Mouse (Mus musculus): ENCODE data around the gene Olfr1015. TPM values are rescaled to one million over a fixed set of nuclear protein-coding genes. Genes with fewer than 3 reads are reported as not detected.

Olfr1015 gene
- polyA plus RNA-seq (2012; rRNA removed): not detected in 2 replicates

DNA sequence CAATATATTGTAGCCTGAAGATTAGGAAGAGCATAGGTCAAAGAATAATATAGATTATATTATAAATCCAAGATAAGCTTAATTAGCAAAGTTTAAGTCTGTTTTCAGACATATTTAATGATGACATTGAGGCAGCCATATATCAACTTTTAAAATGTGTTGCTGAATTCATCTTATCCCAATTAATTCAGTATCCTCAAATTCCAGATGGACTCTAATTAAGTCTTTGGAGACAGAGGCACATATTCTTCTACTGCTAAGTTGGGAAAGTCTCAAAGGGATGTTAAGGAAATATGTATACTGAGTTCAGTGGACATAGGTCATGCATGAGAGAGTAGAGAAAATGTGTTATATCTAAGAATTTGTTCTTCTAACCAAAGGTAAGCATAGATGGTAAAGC is at the start of gene Olfr1015:
Gene Olfr1015, plus strand, starts transcription at position 301 of the 400 bp plus-strand sequence.
- TF ChIP-seq POLR2A (IDR thresholded peaks at IDR 0.05; ENCODE audit: extremely low read depth, insufficient read depth, low read length) (no peak), CTCF (IDR thresholded peaks at IDR 0.05; ENCODE audit: extremely low read depth, insufficient read depth, low read length) (no peak)
- no peak within 1 kb of the TSS for H3K27ac ChIP-seq (ENCODE audit: insufficient read depth, low read length)
- no peaks in the 10 kb centered on the region for H3K4me1 ChIP-seq (ENCODE audit: control insufficient read depth, insufficient read depth, low read length)
- no peak within 1 kb of the TSS for H3K4me3 ChIP-seq (ENCODE audit: insufficient read depth, low read length)

DNA sequence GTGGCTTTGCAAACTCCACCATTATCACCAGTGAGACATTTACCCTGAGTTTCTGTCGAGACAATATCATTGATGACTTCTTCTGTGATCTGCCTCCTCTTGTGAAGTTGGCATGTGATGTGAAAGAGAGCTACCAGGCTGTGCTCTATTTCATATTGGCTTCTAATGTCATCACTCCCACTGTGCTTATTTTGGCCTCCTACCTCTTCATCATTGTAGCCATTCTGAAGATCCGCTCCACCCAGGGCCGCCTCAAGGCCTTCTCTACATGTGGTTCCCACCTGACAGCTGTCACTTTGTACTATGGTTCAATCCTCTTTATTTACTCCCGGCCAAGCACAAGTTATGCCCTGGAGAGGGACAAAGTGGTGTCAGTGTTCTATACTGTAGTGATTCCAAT is 28.0 kb upstream of the Olfr1015 start:
- no peak for TF ChIP-seq CTCF (IDR thresholded peaks at IDR 0.05; ENCODE audit: extremely low read depth, insufficient read depth, low read length)
- TF ChIP-seq POLR2A (IDR thresholded peaks at IDR 0.05; ENCODE audit: extremely low read depth, insufficient read depth, low read length): no peak
- Histone ChIP-seq H3K4me3 (ENCODE audit: insufficient read depth, low read length) (no peak overlapping the region), H3K4me1 (ENCODE audit: control insufficient read depth, insufficient read depth, low read length) (no peaks in the 10 kb centered on the region)

DNA sequence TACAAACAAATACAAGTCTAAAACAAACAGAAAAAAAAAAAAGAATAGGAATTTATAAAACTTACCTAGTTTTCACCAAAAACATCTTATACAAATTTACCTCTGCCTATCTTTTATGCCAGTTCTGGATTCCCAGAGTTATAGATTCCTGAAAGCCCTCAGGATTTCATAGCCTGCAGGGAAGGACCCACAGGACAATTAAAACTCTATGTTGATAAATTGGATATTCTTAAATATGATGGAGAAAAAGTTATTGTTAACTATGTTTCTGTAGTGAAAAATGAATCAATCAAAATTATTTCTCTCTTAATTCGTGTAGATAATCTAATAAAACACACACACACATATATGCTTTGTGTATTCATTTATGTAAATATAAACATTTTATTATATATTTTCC is 19.2 kb upstream of the Olfr1015 start, which contains the start of gene Olfr1012:
Gene Olfr1012, minus strand, starts transcription at position 101 of the 400 bp plus-strand sequence.
- TF ChIP-seq CTCF (IDR thresholded peaks at IDR 0.05; ENCODE audit: extremely low read depth, insufficient read depth, low read length) (no peak), POLR2A (IDR thresholded peaks at IDR 0.05; ENCODE audit: extremely low read depth, insufficient read depth, low read length) (no peak)
- Histone ChIP-seq H3K4me1 (ENCODE audit: control insufficient read depth, insufficient read depth, low read length) (no peaks in the 10 kb centered on the region), H3K4me3 (ENCODE audit: insufficient read depth, low read length) (no peak within 1 kb of the TSS), H3K27ac (ENCODE audit: insufficient read depth, low read length) (no peak within 1 kb of the TSS)

More for the DNA sequence above, 28.0 kb upstream of the Olfr1015 start:
- no peak overlapping the region for H3K27ac ChIP-seq (ENCODE audit: insufficient read depth, low read length)

DNA sequence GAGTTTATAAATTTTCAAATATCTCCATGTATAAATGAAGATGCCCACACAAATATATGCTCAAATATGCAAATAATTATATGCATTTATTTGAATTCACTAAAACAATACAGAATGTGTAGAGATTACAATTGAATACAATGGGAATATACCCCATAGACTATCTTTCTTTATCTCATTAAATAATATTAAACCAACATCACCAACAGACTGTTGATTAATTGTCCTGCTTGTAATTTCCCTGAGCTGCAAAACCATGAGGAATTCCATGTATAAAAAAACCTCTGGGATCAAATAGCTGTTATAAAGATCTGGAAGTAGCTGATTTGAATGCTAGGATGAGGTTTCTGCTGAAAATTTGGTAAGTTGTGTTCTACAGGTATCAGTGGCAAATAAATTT is 15.0 kb upstream of the Olfr1015 start, which contains the start of gene Olfr1013:
Gene Olfr1013, plus strand, starts transcription at position 301 of the 400 bp plus-strand sequence.
- TF ChIP-seq CTCF (IDR thresholded peaks at IDR 0.05; ENCODE audit: extremely low read depth, insufficient read depth, low read length) (no peak), POLR2A (IDR thresholded peaks at IDR 0.05; ENCODE audit: extremely low read depth, insufficient read depth, low read length) (no peak)
- no peak within 1 kb of the TSS for H3K4me3 ChIP-seq (ENCODE audit: insufficient read depth, low read length)
- H3K27ac ChIP-seq (ENCODE audit: insufficient read depth, low read length): no peak within 1 kb of the TSS
- H3K4me1 ChIP-seq (ENCODE audit: control insufficient read depth, insufficient read depth, low read length): no peaks in the 10 kb centered on the region

DNA sequence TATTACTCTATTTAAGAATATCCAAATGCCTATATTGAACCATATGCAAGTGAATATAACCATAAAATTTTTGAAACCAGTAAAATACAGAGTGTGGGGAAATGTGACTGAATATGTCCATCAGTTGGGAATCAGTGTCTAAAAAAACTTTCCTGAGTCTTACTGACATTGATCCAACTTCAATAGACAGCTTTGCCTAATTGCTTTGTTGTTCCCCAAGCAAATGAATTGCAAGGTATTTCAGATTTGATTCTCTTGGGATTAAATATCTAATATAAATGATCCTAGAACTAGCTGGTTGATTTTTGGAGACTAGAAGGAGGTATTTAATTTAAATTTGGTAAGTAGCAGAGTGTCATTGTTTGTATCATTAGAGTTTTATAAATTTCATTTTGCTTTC is 9.4 kb upstream of the Olfr1015 start, which contains the start of gene Olfr1014:
Gene Olfr1014, plus strand, starts transcription at position 301 of the 400 bp plus-strand sequence.
- no peak within 1 kb of the TSS for H3K27ac ChIP-seq (ENCODE audit: insufficient read depth, low read length)

DNA sequence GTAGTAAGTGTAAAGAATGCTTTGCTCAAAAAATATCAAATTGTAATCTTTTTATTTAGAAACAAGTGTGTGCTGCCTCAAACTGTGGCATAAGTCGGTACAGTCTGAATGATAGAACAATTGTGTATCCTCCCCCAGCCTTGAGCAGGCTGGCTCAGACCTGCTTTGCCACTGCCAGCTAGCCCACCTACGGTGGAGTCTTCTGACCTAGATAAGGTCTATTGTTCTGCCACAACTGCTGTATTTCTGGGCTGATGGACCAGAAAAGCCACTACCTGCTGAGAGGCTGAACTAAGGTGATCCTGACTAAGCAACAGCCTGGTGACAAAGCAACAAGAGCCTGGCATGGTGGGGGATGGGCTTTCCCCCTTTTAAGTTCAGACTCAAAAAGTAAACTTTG is 10.5 kb downstream of the Olfr1015 start:
- Histone ChIP-seq H3K4me3 (ENCODE audit: insufficient read depth, low read length) (no peak overlapping the region), H3K27ac (ENCODE audit: insufficient read depth, low read length) (no peak overlapping the region), H3K4me1 (ENCODE audit: control insufficient read depth, insufficient read depth, low read length) (no peaks in the 10 kb centered on the region)
- TF ChIP-seq CTCF (IDR thresholded peaks at IDR 0.05; ENCODE audit: extremely low read depth, insufficient read depth, low read length): no peak
- TF ChIP-seq POLR2A (IDR thresholded peaks at IDR 0.05; ENCODE audit: extremely low read depth, insufficient read depth, low read length): no peak

More for the DNA sequence above, 9.4 kb upstream of the Olfr1015 start, which contains the start of gene Olfr1014:
- no peak for TF ChIP-seq POLR2A (IDR thresholded peaks at IDR 0.05; ENCODE audit: extremely low read depth, insufficient read depth, low read length)
- no peak for TF ChIP-seq CTCF (IDR thresholded peaks at IDR 0.05; ENCODE audit: extremely low read depth, insufficient read depth, low read length)
- Histone ChIP-seq H3K4me1 (ENCODE audit: control insufficient read depth, insufficient read depth, low read length) (no peaks in the 10 kb centered on the region), H3K4me3 (ENCODE audit: insufficient read depth, low read length) (no peak within 1 kb of the TSS)

DNA sequence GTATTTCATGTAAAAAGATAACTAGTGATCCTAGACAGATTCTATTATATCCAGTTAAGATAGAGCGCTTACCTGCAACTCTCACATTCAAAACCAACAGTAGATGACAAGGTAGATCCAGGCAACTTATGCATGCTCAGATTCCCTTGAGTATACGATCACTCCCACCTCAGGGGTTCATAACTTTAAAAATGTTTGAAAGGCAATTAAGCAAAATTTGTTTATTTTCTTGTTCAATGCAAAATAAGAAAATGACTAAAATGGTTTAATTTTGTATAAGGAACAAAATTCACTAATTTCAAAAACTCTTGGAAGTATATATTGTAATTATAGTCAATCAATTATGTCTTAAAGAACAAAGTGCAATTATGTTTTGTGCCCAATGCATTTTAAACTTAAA is 20.6 kb downstream of the Olfr1015 start, which contains the start of gene Olfr1016:
Gene Olfr1016, minus strand, starts transcription at position 101 of the 400 bp plus-strand sequence.
- TF ChIP-seq POLR2A (IDR thresholded peaks at IDR 0.05; ENCODE audit: extremely low read depth, insufficient read depth, low read length): no peak
- no peak for TF ChIP-seq CTCF (IDR thresholded peaks at IDR 0.05; ENCODE audit: extremely low read depth, insufficient read depth, low read length)
- Histone ChIP-seq H3K4me1 (ENCODE audit: control insufficient read depth, insufficient read depth, low read length) (no peaks in the 10 kb centered on the region), H3K27ac (ENCODE audit: insufficient read depth, low read length) (no peak within 1 kb of the TSS), H3K4me3 (ENCODE audit: insufficient read depth, low read length) (no peak within 1 kb of the TSS)

DNA sequence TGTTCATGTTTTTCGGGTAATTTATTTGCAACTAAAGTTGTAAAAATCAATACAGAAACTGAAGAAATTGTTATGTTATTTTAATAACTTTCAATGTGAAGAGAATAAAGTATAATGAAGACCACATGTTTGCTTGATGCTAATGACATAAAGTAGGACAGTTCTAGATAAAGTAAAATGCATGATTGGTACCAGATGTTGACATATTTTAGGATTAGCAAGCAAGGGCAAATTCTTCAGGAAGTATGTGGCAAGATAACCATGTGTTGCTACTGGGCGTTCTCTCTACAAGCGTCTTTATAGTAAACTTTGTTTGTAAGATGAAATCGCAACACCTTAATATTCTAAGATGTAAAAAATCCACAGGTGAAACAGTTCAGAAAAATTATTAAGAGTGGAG is 22.7 kb downstream of the Olfr1015 start:
- Histone ChIP-seq H3K27ac (ENCODE audit: insufficient read depth, low read length) (no peak overlapping the region), H3K4me3 (ENCODE audit: insufficient read depth, low read length) (no peak overlapping the region), H3K4me1 (ENCODE audit: control insufficient read depth, insufficient read depth, low read length) (no peaks in the 10 kb centered on the region)
- TF ChIP-seq CTCF (IDR thresholded peaks at IDR 0.05; ENCODE audit: extremely low read depth, insufficient read depth, low read length): no peak
- no peak for TF ChIP-seq POLR2A (IDR thresholded peaks at IDR 0.05; ENCODE audit: extremely low read depth, insufficient read depth, low read length)

DNA sequence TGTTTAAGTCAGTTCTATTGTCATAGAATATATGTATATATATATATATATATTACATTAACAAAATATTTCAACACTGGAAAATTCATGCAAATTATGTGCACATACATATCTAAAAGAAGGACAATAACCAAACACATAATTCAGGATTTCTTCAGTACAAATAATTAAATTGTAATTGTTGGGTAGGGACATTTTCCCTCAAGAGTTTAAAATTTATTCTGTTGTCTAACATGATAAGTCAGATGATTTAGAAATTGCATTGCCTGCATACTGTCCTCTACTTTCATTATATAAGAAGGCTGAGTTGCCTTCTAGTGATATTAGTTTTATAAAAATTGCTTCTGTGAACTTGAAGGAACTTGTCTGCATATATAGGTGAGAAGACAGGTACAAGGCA is 36.4 kb downstream of the Olfr1015 start, which contains the start of gene Olfr1018:
Gene Olfr1018, plus strand, starts transcription at position 301 of the 400 bp plus-strand sequence.
- TF ChIP-seq POLR2A (IDR thresholded peaks at IDR 0.05; ENCODE audit: extremely low read depth, insufficient read depth, low read length) (no peak), CTCF (IDR thresholded peaks at IDR 0.05; ENCODE audit: extremely low read depth, insufficient read depth, low read length) (no peak)
- Histone ChIP-seq H3K4me3 (ENCODE audit: insufficient read depth, low read length) (no peak within 1 kb of the TSS), H3K4me1 (ENCODE audit: control insufficient read depth, insufficient read depth, low read length) (no peaks in the 10 kb centered on the region), H3K27ac (ENCODE audit: insufficient read depth, low read length) (no peak within 1 kb of the TSS)

Other genes with a start within 250 kb of the Olfr1015 start
- gene Olfr996, start 202.8 kb upstream of the Olfr1015 start, polyA plus RNA-seq (2012; rRNA removed): not detected in 2 replicates
- not detected in 2 replicates for gene Olfr998, start 193.1 kb upstream of the Olfr1015 start, polyA plus RNA-seq (2012; rRNA removed)
- not detected in 2 replicates for gene Olfr1000, start 170.1 kb upstream of the Olfr1015 start, polyA plus RNA-seq (2012; rRNA removed)
- gene Olfr1002, start 131.3 kb upstream of the Olfr1015 start, polyA plus RNA-seq (2012; rRNA removed): not detected in 2 replicates
- gene Olfr154, start 117.6 kb upstream of the Olfr1015 start, polyA plus RNA-seq (2012; rRNA removed): not detected in 2 replicates
- not detected in 2 replicates for gene Olfr1006, start 103.2 kb upstream of the Olfr1015 start, polyA plus RNA-seq (2012; rRNA removed)
- not detected in 2 replicates for gene Olfr1008, start 92.6 kb upstream of the Olfr1015 start, polyA plus RNA-seq (2012; rRNA removed)
- gene Olfr1009, start 66.6 kb upstream of the Olfr1015 start, polyA plus RNA-seq (2012; rRNA removed): not detected in 2 replicates
- gene Olfr1012, start 19.3 kb upstream of the Olfr1015 start, polyA plus RNA-seq (2012; rRNA removed): not detected in 2 replicates
- gene Olfr1013, start 14.9 kb upstream of the Olfr1015 start, polyA plus RNA-seq (2012; rRNA removed): not detected in 2 replicates
- gene Olfr1014, start 9.3 kb upstream of the Olfr1015 start, polyA plus RNA-seq (2012; rRNA removed): not detected in 2 replicates
- not detected in 2 replicates for gene Olfr1016, start 20.5 kb downstream of the Olfr1015 start, polyA plus RNA-seq (2012; rRNA removed)
- not detected in 2 replicates for gene Olfr1018, start 36.5 kb downstream of the Olfr1015 start, polyA plus RNA-seq (2012; rRNA removed)
- gene Olfr1019, start 63.5 kb downstream of the Olfr1015 start, polyA plus RNA-seq (2012; rRNA removed): not detected in 2 replicates
- gene Olfr1020, start 65.0 kb downstream of the Olfr1015 start, polyA plus RNA-seq (2012; rRNA removed): not detected in 2 replicates
- gene Olfr1022, start 86.6 kb downstream of the Olfr1015 start, polyA plus RNA-seq (2012; rRNA removed): not detected in 2 replicates
- not detected in 2 replicates for gene Olfr1023, start 103.6 kb downstream of the Olfr1015 start, polyA plus RNA-seq (2012; rRNA removed)
- gene Olfr1024, start 123.0 kb downstream of the Olfr1015 start, polyA plus RNA-seq (2012; rRNA removed): not detected in 2 replicates
- not detected in 2 replicates for gene Olfr1025-ps1, start 133.2 kb downstream of the Olfr1015 start, polyA plus RNA-seq (2012; rRNA removed)
- not detected in 2 replicates for gene Olfr1026, start 139.5 kb downstream of the Olfr1015 start, polyA plus RNA-seq (2012; rRNA removed)
- not detected in 2 replicates for gene Olfr1028, start 168.4 kb downstream of the Olfr1015 start, polyA plus RNA-seq (2012; rRNA removed)
- 0.06 TPM in 1 of 2 replicates, not detected in the other for gene Olfr1029, start 191.9 kb downstream of the Olfr1015 start, polyA plus RNA-seq (2012; rRNA removed)
- not detected in 2 replicates for gene Olfr1030, start 197.3 kb downstream of the Olfr1015 start, polyA plus RNA-seq (2012; rRNA removed)
- gene Olfr1031, start 208.3 kb downstream of the Olfr1015 start, polyA plus RNA-seq (2012; rRNA removed): not detected in 2 replicates
- not detected in 2 replicates for gene Olfr1032, start 223.5 kb downstream of the Olfr1015 start, polyA plus RNA-seq (2012; rRNA removed)
- 0.13 and 0.17 TPM in 2 replicates for gene Olfr1033, start 238.6 kb downstream of the Olfr1015 start, polyA plus RNA-seq (2012; rRNA removed)

Data from cortical plate, adult 2 months (tissue).